Mouse (Mus musculus) cerebellum, adult 11-12 months (tissue): ENCODE results near the gene Dzip1.

Experiments used
- DNase-seq: peaks from one replicate; pipeline ENCODE4 v3.0.0; 2022

Dzip1 gene

DNA sequence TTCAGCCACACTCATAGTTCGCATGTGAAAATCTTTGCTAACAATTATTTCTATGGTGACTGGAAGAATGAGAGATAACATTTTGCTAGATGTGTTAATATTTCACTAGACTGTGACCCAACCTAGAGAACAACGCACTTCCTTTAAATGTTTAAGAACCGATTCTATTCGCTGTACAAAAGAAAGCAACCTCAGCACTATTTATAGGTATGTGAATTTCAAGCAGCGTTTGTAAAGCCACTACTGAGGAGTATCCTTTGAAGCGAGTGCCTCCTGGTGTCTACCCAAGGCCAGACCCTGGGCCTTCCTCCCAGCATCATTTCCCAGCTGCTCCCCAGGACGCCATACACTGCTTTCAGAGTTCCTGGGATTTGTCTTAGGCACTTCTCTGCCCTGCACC is 4.6 kb downstream of the Dzip1 start:
- DNase-seq = no peak

DNA sequence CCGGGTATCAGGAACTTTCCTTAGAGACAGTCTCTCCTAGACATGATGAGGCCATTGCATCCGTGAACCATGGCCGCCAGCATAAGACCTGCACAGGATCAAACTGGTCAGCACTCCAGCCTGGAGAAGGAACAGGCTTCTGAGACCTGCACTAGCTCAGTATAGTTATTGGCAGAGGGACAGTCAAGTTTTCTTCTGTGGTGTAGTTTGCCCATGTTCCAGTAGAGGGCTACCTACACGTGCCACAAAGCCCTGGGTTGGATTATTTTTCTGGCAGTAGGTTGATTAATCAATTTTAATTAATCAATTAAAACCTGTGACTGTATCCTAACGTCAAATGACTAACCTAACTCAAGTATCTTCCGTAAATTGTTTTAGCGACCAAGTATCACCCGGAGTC is 6.2 kb downstream of the Dzip1 start:
- DNase-seq = no peak

GRCm38 (mm10) chr14:118913651-118914050 is 11.6 kb downstream of the Dzip1 start:
- no peak for DNase-seq

- no peak for DNase-seq
Observed at GRCm38 (mm10) chr14:118911521-118911920, 13.7 kb downstream of the Dzip1 start.

DNA sequence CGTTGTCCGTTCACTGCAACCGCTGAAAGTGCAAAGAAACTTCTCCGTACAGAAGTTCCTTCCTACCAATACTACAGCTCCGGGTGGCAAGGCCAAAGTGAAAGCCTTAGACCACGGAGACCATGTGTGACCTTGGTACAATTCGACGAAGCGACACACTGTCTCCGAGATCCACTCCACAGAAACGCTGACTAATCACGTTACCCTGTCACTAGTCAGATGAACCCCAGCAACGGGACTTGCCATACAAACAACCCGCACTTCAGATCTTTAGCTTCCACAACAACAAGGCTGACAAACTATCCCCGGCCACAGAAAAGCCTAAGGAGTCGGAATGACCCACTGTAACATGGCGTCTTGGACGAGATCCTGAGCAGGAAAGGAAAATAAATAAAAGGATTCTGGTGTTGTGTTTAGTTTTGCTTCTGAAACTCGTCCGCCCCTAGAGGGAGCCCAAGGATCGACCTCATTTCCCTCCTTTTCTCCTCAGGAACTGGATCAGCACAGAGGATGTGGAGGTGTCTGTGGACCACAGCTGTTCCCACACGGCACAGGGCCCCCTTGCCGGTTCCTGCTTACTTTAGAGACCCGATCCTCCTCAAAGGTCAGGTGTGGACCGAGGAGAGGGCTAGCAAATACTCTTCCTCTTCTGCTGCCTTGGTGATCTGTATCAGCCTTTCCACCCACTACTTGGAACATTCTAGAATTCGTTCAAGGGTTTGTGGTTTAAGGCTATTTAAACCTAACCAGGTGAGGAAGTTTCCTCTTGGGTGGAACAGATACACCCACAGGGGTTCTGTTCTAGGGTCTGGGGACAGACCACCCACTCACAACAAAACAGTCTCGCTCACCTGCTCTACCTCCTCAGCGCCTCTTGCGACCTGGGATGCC is 14.7 kb downstream of the Dzip1 start:
- peak; percentile 36 for DNase-seq

GRCm38 (mm10) chr14:118909872-118910271 is 15.4 kb downstream of the Dzip1 start:
- DNase-seq = no peak

DNA sequence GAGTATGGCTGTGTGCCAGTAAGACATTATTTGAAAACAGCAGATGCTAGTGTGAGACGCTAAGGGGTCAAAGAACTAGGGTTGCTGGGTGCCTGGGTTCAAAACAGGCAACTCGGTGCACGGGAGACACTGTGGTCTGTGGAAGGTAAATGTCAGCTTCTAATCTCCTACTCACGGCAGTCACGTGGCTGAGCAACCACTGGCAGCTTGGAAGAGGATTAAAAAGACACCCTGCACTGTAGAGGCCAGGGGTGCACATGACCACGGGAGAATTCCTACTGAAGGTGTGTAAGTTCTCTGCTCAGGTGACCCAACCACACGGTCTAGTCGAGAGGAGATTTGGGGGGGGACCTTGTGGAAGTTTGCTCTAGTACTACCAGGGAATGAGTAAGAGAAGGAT is 17.7 kb downstream of the Dzip1 start:
- no peak for DNase-seq

DNA sequence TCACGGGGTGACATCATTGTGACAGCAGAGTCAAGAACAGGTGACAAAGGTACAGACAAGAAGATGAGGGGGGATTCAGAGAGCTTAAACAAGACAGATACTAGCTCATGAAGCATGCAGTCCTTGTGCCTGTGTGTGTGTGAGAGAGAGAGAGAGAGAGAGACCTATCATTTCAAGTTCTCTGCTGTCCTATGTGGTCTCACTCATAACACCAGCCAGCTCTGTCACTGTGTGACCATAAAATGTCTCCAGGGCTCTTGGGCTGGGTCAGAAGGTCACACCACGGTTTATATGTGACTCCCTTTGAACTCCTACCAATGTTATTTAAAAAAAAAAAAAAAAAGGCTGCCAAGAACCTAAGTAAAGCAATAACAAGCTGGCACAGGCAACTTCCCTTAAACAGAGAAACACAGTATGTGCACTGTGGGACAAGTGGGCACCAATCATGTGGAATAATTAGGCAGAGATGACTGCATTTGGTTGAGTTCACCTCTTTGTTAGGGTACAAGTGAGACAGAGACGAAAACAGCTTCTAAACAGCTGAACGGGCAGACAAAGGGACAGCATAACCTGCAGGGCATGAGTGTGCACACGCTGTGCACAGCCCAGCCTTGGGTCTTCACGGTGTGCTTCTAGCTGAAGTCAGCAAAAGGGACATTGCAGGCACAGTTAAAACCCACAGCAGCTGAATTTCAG is 21.2 kb downstream of the Dzip1 start:
- no peak for DNase-seq

DNA sequence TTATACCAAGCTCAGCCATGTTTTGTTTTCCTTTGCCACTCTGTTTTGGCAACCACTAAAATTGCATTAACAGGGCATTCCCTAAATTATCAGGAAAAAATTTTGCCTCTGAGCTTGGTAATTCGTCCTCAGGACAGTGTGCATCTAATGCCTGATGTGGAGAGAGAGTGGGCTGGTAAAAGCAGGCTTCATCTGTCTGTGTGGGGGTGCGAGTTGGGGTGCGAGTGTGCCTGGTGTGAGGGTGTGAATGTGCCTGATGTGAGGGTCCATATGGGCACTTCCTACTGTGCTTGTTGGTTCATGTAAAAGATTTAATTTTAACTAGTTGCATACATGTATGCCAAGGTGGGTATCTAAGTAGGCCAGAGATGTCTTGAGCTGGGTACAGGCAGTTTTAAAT is 21.9 kb downstream of the Dzip1 start:
- no peak for DNase-seq

GRCm38 (mm10) chr14:118900911-118901310 is 24.3 kb downstream of the Dzip1 start:
- DNase-seq = no peak

DNA sequence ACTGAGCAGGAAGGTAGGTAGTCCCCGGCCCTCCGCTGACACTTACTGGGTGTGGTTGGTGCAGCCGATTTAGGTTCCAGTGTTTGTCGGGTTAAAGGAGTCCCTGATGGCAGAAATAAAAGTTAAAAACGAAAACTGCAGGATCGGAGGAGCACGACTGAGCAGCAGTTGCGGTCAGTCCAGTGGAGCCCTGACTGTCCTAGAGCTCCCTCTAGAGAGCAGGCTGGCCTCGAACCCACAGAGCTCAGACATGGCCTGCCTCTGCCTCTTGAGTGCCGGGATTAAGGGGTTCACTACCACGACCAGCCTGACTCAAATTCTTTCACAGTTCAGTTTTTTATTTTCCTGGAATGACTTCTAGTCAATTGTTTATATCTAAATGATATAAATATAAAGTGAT is 25.3 kb downstream of the Dzip1 start:
- no peak for DNase-seq

- DNase-seq = no peak
Observed at GRCm38 (mm10) chr14:118895655-118896054, 29.6 kb downstream of the Dzip1 start.

DNA sequence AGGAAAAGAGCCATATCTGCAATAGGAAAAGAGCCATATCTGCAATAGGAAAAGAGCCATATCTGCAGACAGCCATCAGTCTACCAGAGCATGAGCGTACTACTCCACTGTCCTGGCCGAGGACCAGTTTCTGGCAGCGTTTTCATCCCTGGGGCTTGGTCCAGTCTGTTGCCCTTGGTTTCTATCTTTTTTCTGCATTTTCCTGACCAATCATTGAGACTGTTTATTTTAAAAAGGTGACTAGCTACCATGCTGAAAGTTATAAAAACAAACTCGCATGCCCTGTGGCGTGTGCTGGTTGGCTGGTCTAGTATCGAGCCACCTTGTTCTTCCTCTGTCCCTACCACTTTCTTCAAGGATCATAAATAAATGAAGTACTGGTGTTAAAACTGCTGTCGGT is 30.0 kb downstream of the Dzip1 start:
- no peak for DNase-seq

DNA sequence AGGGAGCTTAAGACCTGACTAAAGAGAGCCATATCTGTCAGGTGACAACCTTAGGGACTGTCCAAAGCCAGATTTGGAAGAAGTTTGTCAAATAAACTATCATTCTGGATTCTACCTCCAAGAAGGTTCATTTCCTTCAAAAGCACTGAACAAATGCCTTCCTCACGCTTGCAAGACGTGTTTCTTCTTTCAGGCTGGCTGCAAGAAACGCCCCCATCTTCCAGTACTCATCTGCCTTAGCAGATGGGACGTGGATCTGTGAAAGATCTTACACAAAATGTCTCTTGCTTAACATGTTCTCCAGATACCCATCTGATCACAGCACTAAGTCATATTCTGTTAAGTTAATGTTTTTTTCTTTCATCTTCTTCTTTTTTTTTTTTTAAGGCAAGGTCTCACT is 35.2 kb downstream of the Dzip1 start:
- no peak for DNase-seq

DNA sequence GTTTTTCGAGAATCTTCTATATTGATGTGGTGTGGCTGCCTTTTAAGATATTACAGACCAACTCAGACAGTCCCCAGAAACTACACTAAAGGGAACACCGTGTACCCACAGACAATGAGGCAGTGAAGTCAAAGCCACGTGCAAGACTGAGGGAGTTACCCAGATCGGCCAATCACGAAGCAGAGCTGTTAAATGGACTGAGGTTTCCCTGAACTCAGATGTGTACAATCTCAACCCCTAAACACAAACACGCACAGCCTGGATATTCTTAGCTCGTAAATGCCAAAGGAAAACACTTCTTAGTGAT is 41.1 kb downstream of the Dzip1 start:
- DNase-seq = no peak

DNA sequence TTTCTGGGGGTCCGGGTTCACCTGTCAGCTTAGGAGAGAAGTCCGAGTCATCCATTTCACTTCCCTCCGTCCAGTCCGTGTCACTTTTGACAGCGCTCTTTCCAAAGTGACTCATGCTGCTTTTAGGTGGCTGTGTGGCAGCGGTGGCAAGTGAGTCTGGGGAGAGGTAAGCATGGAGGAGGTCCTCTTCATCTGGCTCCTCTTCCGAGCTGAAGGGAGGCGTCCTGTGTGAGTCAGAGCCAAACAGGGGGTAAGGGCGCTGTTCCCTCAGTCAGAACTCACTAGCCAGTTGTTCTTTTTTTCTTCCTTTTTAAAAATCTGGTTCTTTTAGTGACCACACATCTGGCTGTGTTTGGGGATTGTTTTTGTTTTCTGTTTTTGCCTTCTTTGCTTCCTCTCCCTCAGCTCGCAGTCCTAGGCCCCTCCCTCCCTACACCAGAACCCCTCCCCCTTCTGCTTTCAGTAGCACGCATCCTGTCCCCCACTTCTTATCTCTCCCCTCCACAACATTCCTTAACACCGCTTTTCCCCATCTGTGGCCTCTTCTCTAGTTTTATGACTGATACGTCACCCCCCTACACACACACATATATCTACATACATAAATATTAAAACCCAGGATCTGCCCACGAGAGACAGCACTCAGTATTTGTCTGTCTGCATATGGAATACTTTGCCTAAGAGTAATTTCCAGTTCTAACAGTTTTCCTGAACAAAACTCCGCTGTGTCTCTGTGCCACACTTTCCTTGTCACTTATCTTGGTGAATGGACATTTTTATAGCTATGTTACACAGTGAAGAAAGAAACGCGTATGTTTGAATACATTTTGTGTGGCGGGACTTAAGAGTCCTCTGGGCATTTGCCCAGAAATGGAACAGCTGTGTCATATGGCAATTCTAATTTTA is 41.7 kb downstream of the Dzip1 start:
- DNase-seq = no peak

GRCm38 (mm10) chr14:118880696-118881095 is 44.6 kb downstream of the Dzip1 start:
- DNase-seq = no peak

GRCm38 (mm10) chr14:118878346-118878910 is 46.8 kb downstream of the Dzip1 start:
- no peak for DNase-seq

DNA sequence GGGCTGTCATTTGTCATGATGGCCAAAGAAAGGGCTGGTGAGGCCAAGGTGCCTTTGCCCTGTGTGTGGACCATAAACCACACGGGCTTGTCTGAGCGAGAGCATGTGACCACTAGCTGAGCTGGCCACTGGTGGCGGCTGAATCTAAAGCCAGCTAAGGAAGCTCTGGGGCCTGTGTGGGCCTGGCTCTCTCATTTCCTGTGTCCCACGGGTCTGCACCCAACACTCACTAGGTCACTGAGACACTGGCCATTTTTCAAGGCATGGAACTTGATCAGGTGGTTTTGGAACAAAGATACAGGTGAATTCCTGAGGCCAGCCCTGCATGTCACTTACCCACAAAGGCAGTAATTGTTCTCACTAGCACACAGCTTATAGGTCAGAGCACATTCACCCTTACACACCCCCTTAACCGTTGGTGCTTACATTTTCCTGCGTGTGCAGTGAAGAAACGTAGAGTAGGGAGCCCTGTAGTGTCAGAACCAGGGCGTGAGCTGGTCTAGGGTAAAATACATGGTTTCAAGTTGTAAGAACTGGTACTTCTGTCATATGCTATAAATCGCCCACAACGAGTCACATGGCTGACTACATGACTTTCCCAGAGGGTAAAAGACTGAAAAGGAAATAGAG is 50.4 kb downstream of the Dzip1 start:
- no peak for DNase-seq

DNA sequence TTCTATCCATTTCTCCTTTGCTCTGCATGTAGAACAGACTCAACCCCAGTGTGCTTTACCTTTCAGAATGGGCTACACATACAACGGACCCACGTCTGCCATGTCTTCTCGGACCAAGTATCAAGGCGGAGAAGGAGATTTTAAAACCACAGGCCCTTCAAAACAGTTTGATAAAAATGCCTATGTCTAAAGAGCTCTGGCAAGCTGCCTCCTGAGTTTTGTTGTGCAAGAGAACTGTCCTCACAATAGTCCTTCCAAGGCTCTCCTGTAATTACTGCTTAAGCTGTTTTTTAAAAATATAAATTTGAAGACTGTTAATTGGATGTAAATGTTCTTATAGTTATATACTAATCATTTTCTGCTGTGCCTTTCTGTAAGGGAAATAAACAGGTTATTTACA is 51.1 kb downstream of the Dzip1 start:
- no peak for DNase-seq

DNA sequence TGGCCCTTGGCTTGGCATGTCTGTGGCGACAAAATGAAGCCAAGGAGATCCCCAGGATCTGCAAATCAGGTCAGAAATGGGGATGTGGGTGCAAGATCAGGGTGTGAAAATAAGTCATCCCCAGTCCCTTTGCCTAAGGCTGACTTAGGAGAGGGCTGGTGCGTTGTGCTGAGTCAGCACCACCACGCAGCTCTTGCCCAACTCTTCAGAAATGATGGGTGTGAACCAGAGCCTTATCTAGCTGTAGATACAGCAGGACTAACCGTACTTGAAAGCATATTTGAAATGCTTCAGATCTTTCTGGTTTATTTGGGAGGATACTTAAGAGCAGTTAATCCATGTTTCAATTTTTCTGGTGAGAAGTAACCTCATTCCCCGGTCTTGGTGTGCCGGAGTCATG is 55.5 kb downstream of the Dzip1 start:
- DNase-seq = no peak

DNA sequence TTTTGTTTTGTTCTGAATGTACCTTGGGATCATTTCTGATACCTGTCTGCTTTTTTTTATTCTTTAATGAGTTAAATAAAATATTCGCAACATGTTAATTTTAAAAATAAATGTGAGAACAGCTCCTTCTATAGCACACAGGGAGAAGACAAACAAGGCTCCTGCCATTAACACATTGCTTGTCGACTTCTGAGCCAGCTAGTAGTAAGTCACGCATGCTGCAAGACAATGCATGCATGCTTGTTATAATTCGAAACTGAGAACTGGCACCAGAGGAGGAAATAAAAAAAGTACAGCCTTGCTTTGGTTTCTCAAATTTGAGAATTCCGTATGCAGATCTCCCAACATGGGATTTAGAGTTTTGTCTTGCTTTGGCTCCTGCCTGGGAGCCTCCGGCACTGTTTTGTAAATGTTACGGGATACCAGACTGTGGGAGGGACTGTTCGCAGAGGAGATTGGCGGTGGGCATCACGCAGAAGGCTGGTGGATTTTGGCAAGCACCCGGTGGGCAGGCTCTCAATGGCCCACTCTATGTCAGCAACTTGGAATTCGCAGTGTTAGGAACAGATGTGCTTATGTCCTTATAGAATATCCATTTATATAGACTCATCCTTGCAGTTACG is 57.0 kb downstream of the Dzip1 start:
- DNase-seq = no peak
